Mouse (Mus musculus): ENCODE data around the gene Sgpp1. TPM values are rescaled to one million over a fixed set of nuclear protein-coding genes. Genes with fewer than 3 reads are reported as not detected.
"Not testable (repeated sequence)": the region's sequence is repeated elsewhere in the genome, so short reads cannot be mapped to it uniquely, and the experiment has no call there.

The Sgpp1 gene
- polyA plus RNA-seq, 1 experiment from 2014 or later, result 12.2 TPM

- WGBS, result 88% methylated on average over 2 of the region's 2 CpGs
- H3K36me3 ChIP-seq, result no peaks in the 10 kb centered on the region
- H3K27ac ChIP-seq (replicated peaks), result no peak overlapping the region
- H3K4me1 ChIP-seq (replicated peaks), result no peaks in the 10 kb centered on the region
- no peak overlapping the region for H3K9ac ChIP-seq
- no peak overlapping the region for H3K4me3 ChIP-seq
- no peak overlapping the region for H3K4me2 ChIP-seq
- no peaks in the 10 kb centered on the region for H3K27me3 ChIP-seq
- no peaks in the 10 kb centered on the region for H3K9me3 ChIP-seq
- no peak for ATAC-seq (ENCODE audit: low FRiP score, low read depth)
Observed at GRCm38 (mm10) chr12:75709506-75709905, 26.0 kb downstream of the Sgpp1 start.

- 79% methylated on average over 7 of the region's 7 CpGs for WGBS
- Histone ChIP-seq H3K36me3 (no peaks in the 10 kb centered on the region), H3K4me2 (no peak overlapping the region), H3K27ac (replicated peaks) (no peak overlapping the region), H3K4me3 (no peak overlapping the region), H3K27me3 (no peaks in the 10 kb centered on the region), H3K9ac (no peak overlapping the region), H3K4me1 (replicated peaks) (0 out of 2 replicates have a peak, but pooled peaks cover 1% of the 10 kb centered on the region), H3K9me3 (no peaks in the 10 kb centered on the region)
- ATAC-seq (ENCODE audit: low FRiP score, low read depth), result no peak
Observed at GRCm38 (mm10) chr12:75706670-75707069, 28.9 kb downstream of the Sgpp1 start.

GRCm38 (mm10) chr12:75702739-75703122 is 32.8 kb downstream of the Sgpp1 start:
- H3K9me3 ChIP-seq, result no peaks in the 10 kb centered on the region

DNA sequence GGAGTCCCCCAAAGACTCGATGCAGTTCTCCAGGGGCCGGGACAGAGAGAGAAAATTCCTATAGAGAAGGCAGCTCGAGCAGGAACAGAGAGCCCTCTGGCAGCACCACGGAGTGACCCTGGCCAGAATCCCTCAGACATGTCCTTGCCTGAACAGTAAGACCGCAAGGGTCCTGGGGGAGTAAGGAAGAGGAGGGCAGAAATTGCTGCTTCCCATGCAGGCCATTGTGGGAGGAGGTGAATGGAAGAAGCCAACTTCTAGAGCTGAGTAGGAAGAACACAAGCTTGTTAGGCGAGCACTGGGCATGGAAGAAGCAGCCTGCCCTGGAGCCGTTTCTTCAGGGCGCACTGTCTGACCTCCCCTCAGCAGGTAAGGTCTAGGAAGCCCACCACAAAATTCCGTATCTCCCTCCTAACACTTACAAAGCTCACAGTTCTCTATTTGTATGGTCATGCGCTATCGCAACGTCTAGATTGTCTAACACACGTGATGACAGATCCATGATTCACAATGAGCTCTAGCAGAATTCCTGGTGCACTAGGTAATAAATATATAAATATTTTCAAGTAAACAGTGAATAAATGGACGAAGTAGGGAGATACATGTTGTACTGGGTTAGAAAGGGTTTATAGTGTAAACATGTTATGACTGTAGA is 33.3 kb downstream of the Sgpp1 start:
- Histone ChIP-seq H3K4me3 (0 out of 2 replicates have a peak overlapping the region, but pooled peaks have one; percentile 6), H3K4me2 (peak overlapping the region; percentile 43), H3K27me3 (no peaks in the 10 kb centered on the region), H3K36me3 (no peaks in the 10 kb centered on the region), H3K4me1 (replicated peaks) (0 out of 2 replicates have a peak, but pooled peaks cover 5% of the 10 kb centered on the region), H3K9ac (no peak overlapping the region), H3K9me3 (no peaks in the 10 kb centered on the region), H3K27ac (replicated peaks) (no peak overlapping the region)
- no peak for ATAC-seq (ENCODE audit: low FRiP score, low read depth)
- 70% methylated on average over 14 of the region's 14 CpGs for WGBS

More at GRCm38 (mm10) chr12:75702739-75703122, 32.8 kb downstream of the Sgpp1 start:
- H3K4me2 ChIP-seq, result no peak overlapping the region
- H3K9ac ChIP-seq, result no peak overlapping the region
- ATAC-seq (ENCODE audit: low FRiP score, low read depth), result no peak
- no peak overlapping the region for H3K27ac ChIP-seq (replicated peaks)
- no peaks in the 10 kb centered on the region for H3K27me3 ChIP-seq
- 0 out of 2 replicates have a peak, but pooled peaks cover 5% of the 10 kb centered on the region for H3K4me1 ChIP-seq (replicated peaks)
- 88% methylated on average over 3 of the region's 3 CpGs for WGBS
- no peak overlapping the region for H3K4me3 ChIP-seq
- H3K36me3 ChIP-seq, result no peaks in the 10 kb centered on the region

- H3K4me3 ChIP-seq, result peak overlapping the region; percentile 6; the same call in 1 of the 2 replicates
- H3K9me3 ChIP-seq, result no peaks in the 10 kb centered on the region
- no peaks in the 10 kb centered on the region for H3K36me3 ChIP-seq
- WGBS, result 43% methylated on average over 21 of the region's 21 CpGs
- no peaks in the 10 kb centered on the region for H3K27me3 ChIP-seq
- H3K27ac ChIP-seq (replicated peaks), result no peak overlapping the region
- peak overlapping the region; percentile 43 for H3K4me2 ChIP-seq
- no peak for ATAC-seq (ENCODE audit: low FRiP score, low read depth)
- no peak overlapping the region for H3K9ac ChIP-seq
- 0 out of 2 replicates have a peak, but pooled peaks cover 5% of the 10 kb centered on the region for H3K4me1 ChIP-seq (replicated peaks)
Observed at GRCm38 (mm10) chr12:75701173-75702083, 34.1 kb downstream of the Sgpp1 start.

- no peak for ATAC-seq (ENCODE audit: low FRiP score, low read depth)
- Histone ChIP-seq H3K27ac (replicated peaks) (no peak overlapping the region), H3K4me1 (replicated peaks) (0 out of 2 replicates have a peak, but pooled peaks cover 5% of the 10 kb centered on the region), H3K4me2 (no peak overlapping the region), H3K9me3 (no peaks in the 10 kb centered on the region), H3K4me3 (no peak overlapping the region), H3K9ac (no peak overlapping the region), H3K27me3 (no peaks in the 10 kb centered on the region), H3K36me3 (no peaks in the 10 kb centered on the region)
- 95% methylated on average over 3 of the region's 3 CpGs for WGBS
Observed at GRCm38 (mm10) chr12:75698692-75699091, 36.8 kb downstream of the Sgpp1 start.

GRCm38 (mm10) chr12:75695845-75696244 is 39.7 kb downstream of the Sgpp1 start:
- H3K9me3 ChIP-seq; H3K36me3 ChIP-seq; H3K4me3 ChIP-seq; H3K27ac ChIP-seq (replicated peaks); ATAC-seq (ENCODE audit: low FRiP score, low read depth); H3K4me1 ChIP-seq (replicated peaks); H3K9ac ChIP-seq; H3K4me2 ChIP-seq; H3K27me3 ChIP-seq: not testable (repeated sequence)
- WGBS, result 93% methylated on average over 1 of the region's 1 CpGs

GRCm38 (mm10) chr12:75689003-75689402 is 46.5 kb downstream of the Sgpp1 start:
- WGBS, result 94% methylated on average over 2 of the region's 2 CpGs
- Histone ChIP-seq H3K9ac (no peak overlapping the region), H3K4me1 (replicated peaks) (no peaks in the 10 kb centered on the region), H3K9me3 (no peaks in the 10 kb centered on the region), H3K27ac (replicated peaks) (no peak overlapping the region), H3K4me3 (no peak overlapping the region), H3K27me3 (no peaks in the 10 kb centered on the region), H3K4me2 (no peak overlapping the region), H3K36me3 (no peaks in the 10 kb centered on the region)
- ATAC-seq (ENCODE audit: low FRiP score, low read depth), result no peak

DNA sequence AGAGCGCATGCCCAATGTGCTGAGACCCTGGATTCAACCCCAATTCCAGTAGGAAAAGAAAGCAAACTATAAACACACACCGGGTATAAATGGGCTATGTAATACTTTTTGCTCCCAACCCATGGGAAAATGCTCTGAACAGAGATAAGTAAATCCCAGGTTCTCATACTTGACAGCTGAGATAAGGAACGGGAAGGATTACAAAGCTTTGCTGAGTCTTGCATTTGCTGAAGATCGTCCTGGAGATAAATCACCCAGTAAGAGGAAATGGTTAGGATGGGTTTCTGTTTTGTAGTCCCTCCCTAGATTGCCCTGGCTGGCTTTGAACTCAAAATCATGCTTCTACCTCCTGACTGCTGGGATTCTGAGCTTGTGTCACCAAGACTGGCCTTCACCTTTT is 48.2 kb downstream of the Sgpp1 start:
- H3K4me1 ChIP-seq (replicated peaks), result no peaks in the 10 kb centered on the region
- no peak overlapping the region for H3K9ac ChIP-seq
- no peak for ATAC-seq (ENCODE audit: low FRiP score, low read depth)
- no peak overlapping the region for H3K4me2 ChIP-seq
- no peaks in the 10 kb centered on the region for H3K9me3 ChIP-seq
- H3K27me3 ChIP-seq, result no peaks in the 10 kb centered on the region
- H3K4me3 ChIP-seq, result no peak overlapping the region
- no peaks in the 10 kb centered on the region for H3K36me3 ChIP-seq
- WGBS, result 79% methylated on average over 4 of the region's 4 CpGs
- no peak overlapping the region for H3K27ac ChIP-seq (replicated peaks)

- not testable (repeated sequence) for H3K27me3 ChIP-seq; H3K4me1 ChIP-seq (replicated peaks); H3K4me2 ChIP-seq; ATAC-seq (ENCODE audit: low FRiP score, low read depth); H3K4me3 ChIP-seq; H3K9me3 ChIP-seq; H3K9ac ChIP-seq; H3K36me3 ChIP-seq; H3K27ac ChIP-seq (replicated peaks)
- 86% methylated on average over 4 of the region's 4 CpGs for whole genome bisulfite sequencing
Observed at GRCm38 (mm10) chr12:75684026-75684425, 51.5 kb downstream of the Sgpp1 start.

- Histone ChIP-seq H3K4me1 (replicated peaks) (no peaks in the 10 kb centered on the region), H3K4me2 (no peak overlapping the region), H3K27me3 (no peaks in the 10 kb centered on the region), H3K36me3 (no peaks in the 10 kb centered on the region), H3K4me3 (no peak overlapping the region), H3K9me3 (no peaks in the 10 kb centered on the region), H3K27ac (replicated peaks) (no peak overlapping the region), H3K9ac (no peak overlapping the region)
- WGBS, result 94% methylated on average over 4 of the region's 4 CpGs
- no peak for ATAC-seq (ENCODE audit: low FRiP score, low read depth)
Observed at GRCm38 (mm10) chr12:75683598-75683997, 51.9 kb downstream of the Sgpp1 start.

GRCm38 (mm10) chr12:75682842-75683241 is 52.7 kb downstream of the Sgpp1 start:
- H3K4me3 ChIP-seq, result no peak overlapping the region
- H3K27ac ChIP-seq (replicated peaks), result no peak overlapping the region
- no peaks in the 10 kb centered on the region for H3K27me3 ChIP-seq
- ATAC-seq (ENCODE audit: low FRiP score, low read depth), result no peak
- no peak overlapping the region for H3K9ac ChIP-seq
- H3K4me1 ChIP-seq (replicated peaks), result no peaks in the 10 kb centered on the region
- no peaks in the 10 kb centered on the region for H3K36me3 ChIP-seq
- H3K4me2 ChIP-seq, result no peak overlapping the region
- no peaks in the 10 kb centered on the region for H3K9me3 ChIP-seq
- WGBS, result 86% methylated on average over 2 of the region's 2 CpGs

Data from hindbrain, embryonic 15.5 days (tissue).